Mouse (Mus musculus): ENCODE measurements at regions not wholly inside any gene's neighbourhood (a gene's known extent, or its start where the extent isn't known, plus 50 kb on each side); places are given as distances from the start of the nearest gene placed in this dataset.

GRCm38 (mm10) chr9:40617676-40618062 lies 52.7 kb upstream of the Gm21915 start:
- no peak for ATAC-seq (replicated peaks; ENCODE audit: low FRiP score, poor library complexity, severe bottlenecking)

DNA sequence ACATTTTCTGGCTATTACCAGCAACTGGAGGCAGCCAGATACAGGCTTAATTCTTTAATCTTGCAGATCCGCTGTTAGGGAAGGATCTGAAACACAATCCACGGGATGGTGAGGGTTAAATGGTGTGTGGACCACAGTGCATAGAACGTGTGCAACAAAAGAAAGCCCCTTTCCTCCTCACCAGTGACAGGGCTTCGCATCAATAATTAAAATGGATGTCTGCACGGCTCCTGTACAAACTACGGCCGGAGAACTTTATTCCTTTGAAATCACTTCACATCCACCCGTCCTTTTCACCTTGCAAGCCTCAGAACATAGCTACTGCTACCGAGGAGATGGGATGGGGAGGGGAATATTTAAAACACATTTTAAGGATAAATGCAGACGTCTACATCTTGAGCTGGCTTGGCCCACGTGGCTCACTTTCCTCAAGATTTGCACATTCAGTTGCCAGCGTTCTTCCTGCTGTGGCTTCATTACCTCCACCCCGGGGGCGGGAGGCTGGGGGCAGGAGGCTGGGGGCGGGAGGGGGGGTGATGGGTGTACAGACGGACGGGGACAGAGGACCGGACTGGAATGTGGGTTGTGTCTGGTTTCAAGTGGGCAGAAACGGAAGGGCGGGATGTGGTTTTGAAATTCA lies 53.3 kb upstream of the Gm21915 start:
- ATAC-seq (replicated peaks; ENCODE audit: low FRiP score, poor library complexity, severe bottlenecking), result no peak

DNA sequence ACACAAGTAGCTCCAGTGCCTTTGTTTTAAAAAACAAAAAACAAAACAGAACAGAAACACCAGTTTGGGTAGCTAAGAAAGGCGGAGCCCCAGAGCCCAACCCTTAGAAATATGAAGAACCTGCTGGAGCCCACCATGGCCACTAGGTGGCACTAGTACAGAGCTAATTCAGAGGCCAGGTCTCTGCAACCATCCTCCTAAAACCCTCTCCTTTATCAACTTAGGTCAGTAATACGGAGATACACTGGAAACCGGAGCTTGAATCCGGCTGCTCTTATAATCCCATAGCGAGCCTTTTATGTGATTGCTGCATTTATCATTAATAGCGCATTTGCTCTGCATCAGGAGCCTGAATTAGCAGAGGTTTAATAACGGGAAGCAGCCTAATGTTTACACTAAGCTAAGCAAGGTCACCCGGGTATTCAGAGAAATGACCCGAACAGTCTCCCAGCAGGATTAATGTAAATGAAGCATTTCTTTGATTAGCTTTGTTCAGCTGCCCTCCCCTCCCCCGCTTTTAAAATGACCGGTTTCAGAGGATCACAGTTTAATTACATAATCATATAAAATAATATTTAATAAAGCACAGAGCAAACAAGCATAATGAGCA lies 53.9 kb upstream of the Gm21915 start:
- peak; percentile 84 for ATAC-seq (replicated peaks; ENCODE audit: low FRiP score, poor library complexity, severe bottlenecking)

DNA sequence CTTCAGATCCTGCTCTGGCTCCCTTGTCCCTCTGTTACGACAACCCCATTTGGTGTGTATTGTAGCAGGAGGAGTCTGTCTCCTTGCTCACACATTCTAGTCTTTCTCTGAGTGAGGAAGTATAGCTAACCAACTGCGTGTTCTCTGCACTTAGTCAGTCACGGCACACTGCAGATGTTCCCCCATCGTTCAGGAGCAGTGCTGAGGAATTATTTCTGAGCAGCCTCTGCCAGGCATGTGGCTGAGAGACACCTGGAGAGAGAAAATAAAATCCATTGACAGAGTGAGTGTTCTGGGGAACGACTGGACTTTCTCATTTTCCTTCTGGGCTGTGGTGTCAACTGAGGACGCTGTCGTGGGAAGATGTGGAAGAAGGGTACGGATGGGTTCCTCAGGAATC lies 54.5 kb upstream of the Gm21915 start:
- no peak for ATAC-seq (replicated peaks; ENCODE audit: low FRiP score, poor library complexity, severe bottlenecking)

GRCm38 (mm10) chr9:40614071-40614470 lies 56.3 kb upstream of the Gm21915 start:
- no peak for ATAC-seq (replicated peaks; ENCODE audit: low FRiP score, poor library complexity, severe bottlenecking)

- no peak for ATAC-seq (replicated peaks; ENCODE audit: low FRiP score, poor library complexity, severe bottlenecking)
Measured at GRCm38 (mm10) chr9:40613182-40613581, 57.2 kb upstream of the Gm21915 start.

GRCm38 (mm10) chr9:40612755-40613154 lies 57.7 kb upstream of the Gm21915 start:
- no peak for ATAC-seq (replicated peaks; ENCODE audit: low FRiP score, poor library complexity, severe bottlenecking)

DNA sequence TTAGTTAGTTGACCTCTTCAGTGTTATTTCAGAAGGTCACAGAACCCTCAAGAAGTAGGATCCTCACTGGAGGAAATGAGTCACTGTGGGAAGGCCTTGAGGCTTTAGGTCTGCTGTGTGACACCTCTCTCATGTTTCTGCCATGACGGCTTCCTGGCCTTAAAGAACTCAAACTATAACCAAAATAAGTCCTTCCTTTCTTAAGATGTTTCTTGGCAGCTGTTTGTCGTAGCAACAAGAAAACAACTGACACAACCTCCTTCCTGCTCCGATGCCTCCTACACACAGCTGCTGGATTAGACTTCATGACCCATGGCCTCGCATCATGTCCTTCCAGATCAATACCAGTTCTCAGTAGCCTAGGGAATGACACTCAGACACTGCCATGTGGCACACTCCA lies 58.1 kb upstream of the Gm21915 start:
- ATAC-seq (replicated peaks; ENCODE audit: low FRiP score, poor library complexity, severe bottlenecking), result no peak

GRCm38 (mm10) chr9:40611626-40612025 lies 58.8 kb upstream of the Gm21915 start:
- ATAC-seq (replicated peaks; ENCODE audit: low FRiP score, poor library complexity, severe bottlenecking), result no peak

- no peak for ATAC-seq (replicated peaks; ENCODE audit: low FRiP score, poor library complexity, severe bottlenecking)
Measured at GRCm38 (mm10) chr9:40608596-40608995, 61.8 kb upstream of the Gm21915 start.

DNA sequence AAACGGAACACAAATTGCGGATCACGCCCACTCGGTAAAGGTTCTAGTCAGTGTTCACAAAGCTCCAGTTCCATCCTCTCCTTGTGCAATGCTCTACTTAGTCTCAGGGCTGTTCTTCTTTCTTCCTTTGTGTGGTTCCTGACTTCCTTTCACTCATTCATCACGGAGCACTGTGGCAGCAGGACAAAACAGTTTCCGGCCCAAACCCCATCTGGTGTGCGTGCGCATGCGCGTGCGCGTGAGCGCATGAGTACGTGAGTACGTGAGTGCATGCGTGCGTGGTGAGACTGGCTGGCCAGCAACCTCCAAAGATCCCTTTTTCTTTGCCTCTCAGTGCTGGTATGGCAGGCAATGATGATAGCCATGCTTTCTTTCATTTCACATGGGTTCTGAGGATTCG lies 62.5 kb upstream of the Gm21915 start:
- ATAC-seq (replicated peaks; ENCODE audit: low FRiP score, poor library complexity, severe bottlenecking), result no peak

GRCm38 (mm10) chr9:40603521-40603920 lies 66.9 kb upstream of the Gm21915 start:
- no peak for ATAC-seq (replicated peaks; ENCODE audit: low FRiP score, poor library complexity, severe bottlenecking)

DNA sequence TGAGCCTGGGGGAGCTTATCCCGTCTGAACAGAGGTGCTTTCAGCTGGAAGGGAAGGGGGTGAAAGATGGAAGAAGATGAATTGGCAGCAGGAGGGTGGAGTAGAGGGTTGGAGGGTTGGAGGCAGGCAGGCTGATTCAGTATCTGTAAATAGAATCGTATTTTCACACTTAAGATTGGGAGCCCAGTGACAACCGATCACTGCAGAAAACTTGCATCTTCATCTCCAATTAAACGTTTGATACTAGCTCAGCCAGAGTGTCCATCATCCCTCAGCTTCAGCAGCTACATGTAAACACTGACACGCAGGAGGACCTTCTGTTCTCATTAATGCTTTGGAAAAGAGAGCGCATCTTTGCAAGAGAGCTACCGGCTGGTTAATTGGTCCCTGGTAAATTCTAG lies 67.2 kb upstream of the Gramd1b start:
- ATAC-seq (replicated peaks; ENCODE audit: low FRiP score, poor library complexity, severe bottlenecking), result no peak

DNA sequence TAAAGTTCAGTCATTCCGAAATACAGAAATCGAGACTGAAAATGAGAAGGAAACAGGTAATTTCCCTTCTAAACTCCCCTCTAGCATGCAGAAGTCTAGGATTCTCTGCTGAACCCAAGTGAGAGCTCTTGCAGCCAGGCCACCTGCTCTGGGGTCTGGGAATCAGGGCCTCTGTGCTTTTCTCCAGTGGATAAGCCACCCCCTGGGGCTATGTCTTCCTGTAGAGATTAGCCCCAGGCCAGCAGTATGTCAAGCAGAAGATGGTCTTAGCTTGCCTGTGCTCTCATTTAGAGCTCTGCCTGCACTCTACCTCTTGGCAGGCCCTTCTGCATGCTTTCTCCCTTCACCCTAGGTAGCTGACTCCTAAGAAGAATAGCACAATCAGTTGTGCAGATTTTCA lies 56.2 kb upstream of the Gramd1b start:
- ATAC-seq (replicated peaks; ENCODE audit: low FRiP score, poor library complexity, severe bottlenecking), result no peak

GRCm38 (mm10) chr9:40586581-40586980 lies 55.4 kb upstream of the Gramd1b start:
- no peak for ATAC-seq (replicated peaks; ENCODE audit: low FRiP score, poor library complexity, severe bottlenecking)

DNA sequence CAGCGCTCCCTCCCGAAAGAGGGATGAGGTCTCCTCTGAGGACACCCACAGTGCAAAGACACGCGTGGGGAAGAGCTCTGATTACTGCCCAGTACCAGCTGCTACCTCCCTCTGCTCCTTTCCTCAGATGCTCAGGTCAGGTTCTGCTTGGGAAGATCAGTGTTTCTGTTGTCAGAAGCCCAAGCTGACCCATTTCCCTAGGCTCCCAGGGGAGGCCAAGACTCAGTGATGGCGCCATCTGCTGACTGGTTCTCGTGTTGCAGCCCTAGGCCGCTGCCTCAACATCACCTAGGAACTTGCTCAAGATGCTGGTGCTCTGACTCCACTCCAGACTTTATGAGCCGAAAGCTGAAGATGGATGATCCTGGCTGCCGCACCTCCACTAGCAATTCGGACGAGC lies 52.4 kb upstream of the Gramd1b start:
- ATAC-seq (replicated peaks; ENCODE audit: low FRiP score, poor library complexity, severe bottlenecking), result no peak

- no peak for ATAC-seq (replicated peaks; ENCODE audit: low FRiP score, poor library complexity, severe bottlenecking)
Measured at GRCm38 (mm10) chr9:40581854-40582253, 50.7 kb upstream of the Gramd1b start.
